Mouse (Mus musculus) spleen, adult 2 months (tissue): ENCODE data around the gene Cntn4. TPM values are rescaled to one million over a fixed set of nuclear protein-coding genes. Genes with fewer than 3 reads are reported as not detected.

ENCODE experiments used
- DNase-seq, 2 experiments: peaks; one replicate each; pipeline versions ENCODE4 v3.0.0 to v3.0.0-alpha.2; 2012 to 2021; ENCODE audit warnings: low spot score in 2 of 2, low read depth in 1 of 2
- H3K27ac ChIP-seq: fragments of 200-500 bp; 2 replicates; pipeline ENCODE4 v1.5.1; 2012; ENCODE audit warnings: low read length, inconsistent platforms; ENCODE audit not compliant: insufficient read depth
- H3K27me3 ChIP-seq: fragments of 200-500 bp; 2 replicates; pipeline ENCODE4 v1.6.1; 2012; ENCODE audit warnings: mild to moderate bottlenecking, moderate library complexity, low read length, inconsistent platforms; ENCODE audit not compliant: control insufficient read depth, insufficient read depth
- H3K36me3 ChIP-seq: fragments of 200-500 bp; 2 replicates; pipeline ENCODE4 v1.6.1; 2012; ENCODE audit warnings: mild to moderate bottlenecking, low read length, inconsistent platforms; ENCODE audit not compliant: control insufficient read depth, insufficient read depth
- H3K4me1 ChIP-seq: fragments of 200-500 bp; 2 replicates; pipeline ENCODE4 v1.6.1; 2011; ENCODE audit warnings: inconsistent platforms; ENCODE audit not compliant: control insufficient read depth, insufficient read depth, insufficient read length
- H3K4me3 ChIP-seq: fragments of 200-500 bp; 2 replicates; pipeline ENCODE4 v1.5.1; 2011; ENCODE audit warnings: mild to moderate bottlenecking, inconsistent platforms; ENCODE audit not compliant: insufficient read depth, insufficient read length; ENCODE audit errors: extremely low read depth
- CTCF ChIP-seq: fragments of 200-500 bp; IDR thresholded peaks from 2 replicates; pipeline ENCODE4 v1.5.1; 2011; ENCODE audit warnings: mild to moderate bottlenecking, inconsistent platforms; ENCODE audit not compliant: insufficient read depth, insufficient read length, insufficient replicate concordance; ENCODE audit errors: extremely low read depth
- POLR2A ChIP-seq: fragments of 200-500 bp; IDR thresholded peaks from 2 replicates; pipeline ENCODE4 v1.6.1; 2011; ENCODE audit warnings: low read depth, low read length, inconsistent platforms
- WGBS: fragments of 180-500 bp; shearing (Covaris S2); methylation state at CpG from one replicate; pipeline ENCODE4 v1.1.7; 2018; 5-methylcytosine and 5-hydroxymethylcytosine counted together
- polyA plus RNA-seq: library from polyadenylated mRNA; depleted of rRNA; stranded (reverse); fragments of >200 nt; gene quantifications from 2 replicates; pipeline ENCODE4 v1.2.3, GENCODE M21; 2012

The Cntn4 gene
- polyA plus RNA-seq, 1 experiment, result not detected

- no peak overlapping the region for H3K4me3 ChIP-seq
- WGBS, result 90% methylated on average over 3 of the region's 3 CpGs
These were observed 888.5 kb downstream of the Cntn4 start for GRCm38 (mm10) chr6:106565769-106566459.

GRCm38 (mm10) chr6:106566929-106567621 is 889.6 kb downstream of the Cntn4 start:
- H3K27me3 ChIP-seq, result no peaks in the 10 kb centered on the region
- no peak overlapping the region for H3K27ac ChIP-seq
- no peaks in the 10 kb centered on the region for H3K36me3 ChIP-seq
- DNase-seq, result no peak
- H3K4me3 ChIP-seq, result no peak overlapping the region
- no peaks in the 10 kb centered on the region for H3K4me1 ChIP-seq
- TF ChIP-seq CTCF (no peak), POLR2A (no peak)
- 90% methylated on average over 11 of the region's 11 CpGs for WGBS

More at GRCm38 (mm10) chr6:106565769-106566459, 888.5 kb downstream of the Cntn4 start:
- no peaks in the 10 kb centered on the region for H3K27me3 ChIP-seq
- H3K4me1 ChIP-seq, result no peaks in the 10 kb centered on the region
- H3K27ac ChIP-seq, result no peak overlapping the region
- DNase-seq, result no peak
- TF ChIP-seq CTCF (no peak), POLR2A (no peak)
- no peaks in the 10 kb centered on the region for H3K36me3 ChIP-seq

DNA sequence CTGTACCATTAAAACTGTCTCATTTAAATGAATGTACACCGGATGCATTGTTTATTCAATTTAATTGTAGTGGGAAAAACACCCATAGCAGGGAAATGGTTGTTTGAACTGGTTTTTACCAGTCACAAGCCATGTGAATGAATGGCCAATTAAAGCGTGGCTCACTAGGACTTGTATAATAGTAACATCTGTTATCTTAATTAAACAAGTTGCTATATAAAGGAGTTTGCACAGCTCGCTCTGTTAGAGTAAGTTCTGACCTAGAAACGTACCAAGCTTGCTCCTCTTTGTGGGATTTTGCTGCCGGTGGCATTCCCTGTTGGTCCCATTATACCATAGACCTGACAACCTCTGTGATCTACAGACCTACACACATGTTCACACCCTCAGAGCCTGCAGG is 902.7 kb downstream of the Cntn4 start:
- no peak for DNase-seq
- TF ChIP-seq CTCF, result no peak
- Histone ChIP-seq H3K4me3 (no peak overlapping the region), H3K4me1 (no peaks in the 10 kb centered on the region), H3K27ac (no peak overlapping the region), H3K36me3 (no peaks in the 10 kb centered on the region), H3K27me3 (no peaks in the 10 kb centered on the region)
- WGBS, result 80% methylated on average over 5 of the region's 5 CpGs

GRCm38 (mm10) chr6:106593756-106594155 is 916.3 kb downstream of the Cntn4 start:
- no peak for TF ChIP-seq CTCF
- no peak for TF ChIP-seq POLR2A
- no peak overlapping the region for H3K4me3 ChIP-seq
- WGBS, result 46% methylated on average over 9 of the region's 9 CpGs
- H3K27me3 ChIP-seq, result no peaks in the 10 kb centered on the region
- no peak for DNase-seq
- H3K4me1 ChIP-seq, result no peaks in the 10 kb centered on the region
- no peaks in the 10 kb centered on the region for H3K36me3 ChIP-seq
- no peak overlapping the region for H3K27ac ChIP-seq

DNA sequence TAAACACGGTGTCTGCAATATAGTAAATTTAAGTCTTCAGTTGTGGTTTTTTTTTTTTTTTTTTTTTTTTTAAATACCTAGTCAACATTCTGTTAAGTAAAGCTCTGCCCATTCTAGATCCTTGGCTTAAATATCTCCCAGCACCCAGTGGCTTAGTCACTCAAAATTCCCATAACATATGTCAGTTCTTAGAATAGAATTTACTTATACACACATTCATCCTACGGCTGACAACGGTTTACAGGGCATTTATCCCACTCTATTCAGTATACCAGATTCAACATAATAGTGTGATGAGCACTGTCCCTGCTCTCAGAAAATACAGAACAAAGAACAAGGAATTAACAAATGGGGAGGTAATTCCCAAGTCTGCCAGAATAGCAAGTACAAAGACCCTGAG is 939.6 kb downstream of the Cntn4 start:
- Histone ChIP-seq H3K36me3 (no peaks in the 10 kb centered on the region), H3K27me3 (no peaks in the 10 kb centered on the region), H3K4me1 (no peaks in the 10 kb centered on the region), H3K27ac (no peak overlapping the region), H3K4me3 (no peak overlapping the region)
- WGBS, result 98% methylated on average over 3 of the region's 3 CpGs
- no peak for DNase-seq
- TF ChIP-seq POLR2A (no peak), CTCF (no peak)

GRCm38 (mm10) chr6:106621188-106621749 is 943.8 kb downstream of the Cntn4 start:
- Histone ChIP-seq H3K27ac (no peak overlapping the region), H3K4me1 (no peaks in the 10 kb centered on the region), H3K36me3 (no peaks in the 10 kb centered on the region), H3K4me3 (no peak overlapping the region), H3K27me3 (no peaks in the 10 kb centered on the region)
- 76% methylated on average over 5 of the region's 5 CpGs for WGBS
- no peak for DNase-seq
- no peak for TF ChIP-seq POLR2A
- TF ChIP-seq CTCF, result no peak

- DNase-seq, result no peak
- H3K4me1 ChIP-seq, result no peaks in the 10 kb centered on the region
- 78% methylated on average over 3 of the region's 3 CpGs for WGBS
- no peaks in the 10 kb centered on the region for H3K27me3 ChIP-seq
- no peaks in the 10 kb centered on the region for H3K36me3 ChIP-seq
- TF ChIP-seq CTCF, result no peak
- TF ChIP-seq POLR2A, result no peak
- H3K4me3 ChIP-seq, result no peak overlapping the region
- H3K27ac ChIP-seq, result no peak overlapping the region
These were observed 965.6 kb downstream of the Cntn4 start for GRCm38 (mm10) chr6:106643026-106643425.
